Mouse (Mus musculus) lung, postnatal 0 days (tissue): ENCODE results near the gene Abhd18. TPM values are rescaled to one million over a fixed set of nuclear protein-coding genes. Genes with fewer than 3 reads are reported as not detected.
"Not testable (repeated sequence)": the region's sequence is repeated elsewhere in the genome, so short reads cannot be mapped to it uniquely, and the experiment has no call there.

ENCODE experiments used
- ATAC-seq: fragments of 200-750 bp; cut with Nextera tagmentation; 2 replicates; pipeline ENCODE4 v1.8.0; 2017; ENCODE audit warnings: moderate library complexity
- DNase-seq: peaks from one replicate; pipeline ENCODE4 v3.0.0-alpha.2; 2016; ENCODE audit warnings: low spot score
- H3K27ac ChIP-seq: fragments of 300-500 bp; sonication (generic); 2 replicates; pipeline ENCODE4 v1.5.1; 2014; ENCODE audit warnings: antibody characterized with exemption, mild to moderate bottlenecking, low read length, mixed read lengths
- H3K27me3 ChIP-seq: fragments of 300-500 bp; sonication (generic); replicated peaks from 2 replicates; pipeline ENCODE4 v1.6.1; 2014; ENCODE audit warnings: low read length, mixed read lengths; ENCODE audit not compliant: insufficient read depth
- H3K36me3 ChIP-seq: fragments of 300-500 bp; sonication (generic); 2 replicates; pipeline ENCODE4 v1.6.1; 2014; ENCODE audit warnings: low read length, mixed read lengths; ENCODE audit not compliant: insufficient read depth
- H3K4me1 ChIP-seq: fragments of 300-500 bp; sonication (generic); 2 replicates; pipeline ENCODE4 v1.6.1; 2014; ENCODE audit warnings: antibody characterized with exemption, low read depth, low read length, mixed read lengths; ENCODE audit not compliant: insufficient read depth
- H3K4me2 ChIP-seq: fragments of 300-500 bp; sonication (generic); replicated peaks from 2 replicates; pipeline ENCODE4 v1.6.1; 2014; ENCODE audit warnings: low read depth, mild to moderate bottlenecking, low read length, moderate library complexity, mixed read lengths
- H3K4me3 ChIP-seq: fragments of 300-500 bp; sonication (generic); 2 replicates; pipeline ENCODE4 v1.5.1; 2014; ENCODE audit warnings: low read depth, low read length
- H3K9ac ChIP-seq: fragments of 300-500 bp; sonication (generic); replicated peaks from 2 replicates; pipeline ENCODE4 v1.6.1; 2014; ENCODE audit warnings: low read depth, mild to moderate bottlenecking
- H3K9me3 ChIP-seq: fragments of 300-500 bp; sonication (generic); 2 replicates; pipeline ENCODE4 v1.6.1; 2016; ENCODE audit warnings: low read length, mixed read lengths
- CTCF ChIP-seq: IDR thresholded peaks from 2 replicates; pipeline ENCODE4 v1.5.1; 2016; ENCODE audit warnings: antibody characterized with exemption, mild to moderate bottlenecking
- EP300 ChIP-seq: IDR thresholded peaks from 2 replicates; pipeline ENCODE4 v1.6.1; 2016; ENCODE audit warnings: antibody characterized with exemption, mild to moderate bottlenecking, control low read depth
- WGBS: fragments of 180-500 bp; shearing (Covaris S2); extraction: QIAGEN DNeasy Blood & Tissue Kit; methylation state at CpG from one replicate; pipeline ENCODE4 v1.1.7; 2014; 5-methylcytosine and 5-hydroxymethylcytosine counted together
- polyA plus RNA-seq: library from polyadenylated mRNA; unstranded; fragments of >200 nt; fragmentation: Nextera tagmentation; extraction: Ambion mirVana; gene quantifications from 2 replicates; pipeline ENCODE4 v1.2.1, GENCODE M21; 2015

The Abhd18 gene
- polyA plus RNA-seq, 1 experiment from 2014 or later: 4.7 TPM

- H3K4me1 ChIP-seq, H3K36me3 ChIP-seq, H3K9me3 ChIP-seq, H3K27me3 ChIP-seq: not testable (repeated sequence)
- ATAC-seq (peak; percentile 100), DNase-seq (peak; percentile 99)
- Histone ChIP-seq H3K4me2 (peak overlapping the region; percentile 46), H3K4me3 (peak overlapping the region; percentile 51), H3K27ac (0 out of 2 replicates have a peak overlapping the region, but pooled peaks have one; percentile 26), H3K9ac (peak overlapping the region; percentile 43)
- TF ChIP-seq CTCF: peak; percentile 77
- WGBS: under 1% methylated on average over 36 of the region's 38 CpGs
Measured at GRCm38 (mm10) chr3:40893816-40894258, 47.1 kb downstream of the Abhd18 start.

- not testable (repeated sequence) for H3K27ac ChIP-seq, ATAC-seq
- under 1% methylated on average over 18 of the region's 24 CpGs for WGBS
Measured at GRCm38 (mm10) chr3:40894336-40894735, 47.6 kb downstream of the Abhd18 start.

GRCm38 (mm10) chr3:40902443-40902842, 55.7 kb downstream of the Abhd18 start, which contains the start of gene 1700034I23Rik:
Gene 1700034I23Rik (minus strand): TSS chr3:40902543.
- not testable (repeated sequence) for H3K4me1 ChIP-seq, DNase-seq, H3K27me3 ChIP-seq, H3K4me3 ChIP-seq, H3K36me3 ChIP-seq, ATAC-seq, H3K4me2 ChIP-seq, H3K9ac ChIP-seq, H3K9me3 ChIP-seq, H3K27ac ChIP-seq
- WGBS: 95% methylated on average over 5 of the region's 10 CpGs

More at GRCm38 (mm10) chr3:40894336-40894735, 47.6 kb downstream of the Abhd18 start:
- Histone ChIP-seq H3K9ac (peak overlapping the region; percentile 41), H3K4me2 (peak overlapping the region; percentile 72), H3K4me3 (peak overlapping the region; percentile 51)
- not testable (repeated sequence) for H3K27me3 ChIP-seq, H3K36me3 ChIP-seq, H3K4me1 ChIP-seq, H3K9me3 ChIP-seq
- peak; percentile 13 for DNase-seq

GRCm38 (mm10) chr3:40938189-40938588, 91.4 kb downstream of the Abhd18 start:
- ATAC-seq (no peak), DNase-seq (no peak)
- Histone ChIP-seq H3K4me3 (no peak overlapping the region), H3K9me3 (no peaks in the 10 kb centered on the region), H3K4me2 (no peak overlapping the region), H3K27me3 (no peaks in the 10 kb centered on the region), H3K9ac (no peak overlapping the region), H3K27ac (no peak overlapping the region), H3K4me1 (no peaks in the 10 kb centered on the region), H3K36me3 (peaks cover 4% of the 10 kb centered on the region; the same call in 1 of the 2 replicates)
- no peak for TF ChIP-seq EP300
- no peak for TF ChIP-seq CTCF
- WGBS: 64% methylated on average over 5 of the region's 5 CpGs

GRCm38 (mm10) chr3:40938592-40938991, 91.8 kb downstream of the Abhd18 start:
- WGBS: 92% methylated on average over 4 of the region's 4 CpGs
- Histone ChIP-seq H3K4me3 (no peak overlapping the region), H3K9ac (no peak overlapping the region), H3K9me3 (no peaks in the 10 kb centered on the region), H3K4me2 (no peak overlapping the region), H3K36me3 (peaks cover 4% of the 10 kb centered on the region; the same call in 1 of the 2 replicates), H3K4me1 (no peaks in the 10 kb centered on the region), H3K27me3 (no peaks in the 10 kb centered on the region), H3K27ac (no peak overlapping the region)
- DNase-seq: no peak
- TF ChIP-seq EP300 (no peak), CTCF (no peak)
- no peak for ATAC-seq

GRCm38 (mm10) chr3:40939019-40939418, 92.2 kb downstream of the Abhd18 start:
- no peak overlapping the region for H3K4me2 ChIP-seq
- no peak overlapping the region for H3K9ac ChIP-seq
- peaks cover under 1% of the 10 kb centered on the region; the same call in 1 of the 2 replicates for H3K36me3 ChIP-seq
- no peak overlapping the region for H3K4me3 ChIP-seq
- TF ChIP-seq CTCF: no peak
- TF ChIP-seq EP300: no peak
- no peaks in the 10 kb centered on the region for H3K27me3 ChIP-seq
- H3K4me1 ChIP-seq: no peaks in the 10 kb centered on the region
- DNase-seq (no peak), ATAC-seq (no peak)
- no peaks in the 10 kb centered on the region for H3K9me3 ChIP-seq
- H3K27ac ChIP-seq: no peak overlapping the region
